Mouse (Mus musculus): Measurements from ENCODE around the gene Syne2.

- TF ChIP-seq CTCF (IDR thresholded peaks at IDR 0.05): no peak
- TF ChIP-seq EP300 (IDR thresholded peaks at IDR 0.05; ENCODE audit: insufficient read depth, low read depth, low read length): no peak
- TF ChIP-seq POLR2A (IDR thresholded peaks at IDR 0.05; ENCODE audit: insufficient read depth, low read depth, low read length): no peak
Observed at GRCm38 (mm10) chr12:75995086-75995485, 177.2 kb downstream of the Syne2 start.

Data from heart, adult 2 months (tissue).